Mouse (Mus musculus): Measurements from ENCODE around the gene Hspe1.

Gene Hspe1

GRCm38 (mm10) chr1:55134301-55134700, 46.4 kb downstream of the Hspe1 start:
- no peak for DNase-seq (ENCODE audit: low spot score)

- DNase-seq (ENCODE audit: low spot score), result no peak
Observed at GRCm38 (mm10) chr1:55135846-55136245, 47.9 kb downstream of the Hspe1 start.
